19 mouse cellular contexts compared by ENCODE assay signal in genomic region chr15:101331090-101331489, GRCm38 (mm10). TPM values are rescaled to one million over a fixed set of nuclear protein-coding genes. Genes with fewer than 3 reads are reported as not detected.
DNase-seq lines count a peak whose midpoint lies in the region; ATAC-seq and TF ChIP-seq lines count a peak whose summit lies in the region.
"Had no signal": no experiment of that assay in that cellular context is flagged by ENCODE, and none has a peak within 500 bp of the region (broad histone marks: within the 10 kb centered on the region; RNA-seq: fewer than 3 reads in every experiment).

No protein-coding gene starts in this region.

- H3K4me3 ChIP-seq in intestine, postnatal 0 days (ENCODE audit: low read depth, low read length), result no peak overlapping the region
- no peak overlapping the region for H3K4me3 ChIP-seq in thymus, adult 2 months (ENCODE audit: control insufficient read depth, insufficient read depth, low read length)
- H3K4me3 ChIP-seq: forebrain, embryonic 13.5 days; midbrain, embryonic 12.5 days had no signal

- WGBS in intestine, postnatal 0 days, result 39% methylated on average over 4 of the region's 4 CpGs
- 90% methylated on average over 4 of the region's 4 CpGs for WGBS in thymus, adult 2 months

- no peaks in the 10 kb centered on the region for H3K4me1 ChIP-seq in intestine, postnatal 0 days (replicated peaks; ENCODE audit: control insufficient read depth, insufficient read depth, low read length)
- no peaks in the 10 kb centered on the region for H3K4me1 ChIP-seq in thymus, adult 2 months (replicated peaks; ENCODE audit: control insufficient read depth, insufficient read depth, low read length)
- H3K4me1 ChIP-seq: forebrain, embryonic 13.5 days; midbrain, embryonic 12.5 days had no signal

- ATAC-seq in intestine, postnatal 0 days, result peak; percentile 8; the same call in 1 of the 2 replicates
- no peak for ATAC-seq in activated CD4-positive, CD25-positive, alpha-beta regulatory T cell, adult 4 months
- ATAC-seq: CD4-positive, CD25-positive, alpha-beta regulatory T cell, adult 4 months; forebrain, embryonic 13.5 days; hindbrain, embryonic 16.5 days had no signal

- no peak for TF ChIP-seq POLR2A in thymus, adult 2 months (IDR thresholded peaks at IDR 0.05; ENCODE audit: control insufficient read depth, extremely low read depth, insufficient read depth, low read length, poor library complexity)

- H3K36me3 ChIP-seq in intestine, postnatal 0 days (ENCODE audit: control insufficient read depth, insufficient read depth), result no peaks in the 10 kb centered on the region
- no peaks in the 10 kb centered on the region for H3K36me3 ChIP-seq in thymus, adult 2 months (ENCODE audit: control insufficient read depth, insufficient read depth, low read length)
- H3K36me3 ChIP-seq: G1E; midbrain, embryonic 12.5 days had no signal

- no peak overlapping the region for H3K27ac ChIP-seq in intestine, postnatal 0 days (ENCODE audit: low read depth, low read length)
- H3K27ac ChIP-seq in thymus, adult 2 months (ENCODE audit: control insufficient read depth, insufficient read depth, low read length), result no peak overlapping the region
- H3K27ac ChIP-seq: forebrain, embryonic 13.5 days; macrophage; midbrain, embryonic 12.5 days had no signal

- no peaks in the 10 kb centered on the region for H3K9me3 ChIP-seq in intestine, postnatal 0 days (ENCODE audit: control insufficient read depth)
- H3K9me3 ChIP-seq: forebrain, embryonic 13.5 days; midbrain, embryonic 12.5 days had no signal

- H3K27me3 ChIP-seq in intestine, postnatal 0 days (replicated peaks; ENCODE audit: control insufficient read depth, insufficient read depth, low read length), result no peaks in the 10 kb centered on the region
- no peaks in the 10 kb centered on the region for H3K27me3 ChIP-seq in thymus, adult 2 months (ENCODE audit: control insufficient read depth, insufficient read depth, low read length)
- H3K27me3 ChIP-seq: forebrain, embryonic 13.5 days had no signal

- H3K4me2 ChIP-seq in intestine, postnatal 0 days (replicated peaks; ENCODE audit: low read depth), result no peak overlapping the region
- H3K4me2 ChIP-seq: forebrain, embryonic 13.5 days; liver, embryonic 11.5 days; midbrain, embryonic 12.5 days had no signal

- no peak overlapping the region for H3K9ac ChIP-seq in intestine, postnatal 0 days (ENCODE audit: low read depth, low read length)
- H3K9ac ChIP-seq: forebrain, embryonic 13.5 days; midbrain, embryonic 12.5 days had no signal

- no peak for TF ChIP-seq CTCF in intestine, postnatal 0 days (IDR thresholded peaks at IDR 0.05; ENCODE audit: low read depth)
- TF ChIP-seq CTCF in thymus, adult 2 months (IDR thresholded peaks at IDR 0.05; ENCODE audit: borderline replicate concordance, control insufficient read depth, extremely low read depth, insufficient read depth, low read length, poor library complexity), result no peak

- peak; percentile 84 for DNase-seq in urinary bladder, postnatal 14 days (ENCODE audit: low spot score)
- no peak for DNase-seq in urinary bladder, postnatal 25 days (ENCODE audit: low spot score)
- peak; percentile 80 for DNase-seq in lung, postnatal 25 days (ENCODE audit: low spot score)
- no peak for DNase-seq in thymus, adult 2 months
- no peak for DNase-seq in adrenal gland, postnatal 4 days (ENCODE audit: low spot score in 2 of 2)
- DNase-seq: cerebellum, postnatal 14 days; heart, postnatal 4 days; kidney, adult 8-10 months; layer of hippocampus, postnatal 36 days; retina, postnatal 1 day had no signal

RNA-seq across cellular contexts. Expression of gene 6030408B16Rik, which starts 38.1 kb away (rescaled TPM):
- polyA plus RNA-seq in intestine, postnatal 0 days (2015; fragmentation: Nextera tagmentation; extraction: Ambion mirVana), result 0.48 and 0.77 TPM in 2 replicates
- 0.55 and 0.88 TPM in 2 replicates for polyA plus RNA-seq in thymus, adult 2 months (2012; rRNA removed)
- polyA plus RNA-seq in activated CD4-positive, CD25-positive, alpha-beta regulatory T cell, adult 4 months (2017; shearing (Covaris generic)), result under 1 TPM in 1 of 2 experiments, not detected in 1; 0.38 TPM
- 1 to 10 TPM; 2.6 to 3.4 TPM for total RNA-seq in adrenal gland, postnatal 4 days (2021)
- total RNA-seq: G1E had no signal
- polyA plus RNA-seq: CD4-positive, CD25-positive, alpha-beta regulatory T cell, adult 4 months; G1E; macrophage had no signal

RNA-seq across cellular contexts. Expression of gene Krt80, which starts 38.9 kb away (rescaled TPM):
- polyA plus RNA-seq in intestine, postnatal 0 days (2015; fragmentation: Nextera tagmentation; extraction: Ambion mirVana), result 0.40 and 0.61 TPM in 2 replicates
- polyA plus RNA-seq in thymus, adult 2 months (2012; rRNA removed), result 3.1 and 3.8 TPM in 2 replicates
- not detected for polyA plus RNA-seq in activated CD4-positive, CD25-positive, alpha-beta regulatory T cell, adult 4 months (2017; shearing (Covaris generic))
- 1 to 10 TPM in 1 of 2 experiments, under 1 TPM in 1; 0.45 to 1.1 TPM for total RNA-seq in adrenal gland, postnatal 4 days (2021)
- polyA plus RNA-seq: G1E; liver, embryonic 11.5 days had no signal

RNA-seq across cellular contexts. Expression of gene Atg101, which starts 47.0 kb away (rescaled TPM):
- polyA plus RNA-seq in intestine, postnatal 0 days (2015; fragmentation: Nextera tagmentation; extraction: Ambion mirVana), result 46.5 and 50.9 TPM in 2 replicates
- polyA plus RNA-seq in thymus, adult 2 months (2012; rRNA removed), result 68.5 and 75.2 TPM in 2 replicates
- polyA plus RNA-seq in activated CD4-positive, CD25-positive, alpha-beta regulatory T cell, adult 4 months (2017; shearing (Covaris generic)), result 10 to 100 TPM; 42.8 to 43.6 TPM
- total RNA-seq in adrenal gland, postnatal 4 days (2021), result 10 to 100 TPM; 37.8 to 38.9 TPM

Comparison
In these comparisons a context has a peak if more than half of its experiments do, and no peak if none do; other contexts are left out.
1. DNase-seq: peak in urinary bladder, postnatal 14 days (single experiment) and lung, postnatal 25 days (single experiment); none in urinary bladder, postnatal 25 days (single experiment), thymus, adult 2 months (single experiment) and adrenal gland, postnatal 4 days (0 of 2).